Mouse (Mus musculus) myocyte (in vitro differentiated cells): ENCODE data around the gene A630076J17Rik. TPM values are rescaled to one million over a fixed set of nuclear protein-coding genes. Genes with fewer than 3 reads are reported as not detected.

Source experiments
- H3K27me3 ChIP-seq: one replicate; pipeline ENCODE4 v1.6.1; 2011; ENCODE audit not compliant: control insufficient read depth, insufficient read depth, insufficient read length
- H3K36me3 ChIP-seq: one replicate; pipeline ENCODE4 v1.6.1; 2011; ENCODE audit not compliant: control insufficient read depth, insufficient read depth
- H3K4me2 ChIP-seq: one replicate; pipeline ENCODE4 v1.6.1; 2011; ENCODE audit warnings: low read depth, control low read depth
- H3K4me3 ChIP-seq: one replicate; pipeline ENCODE4 v1.5.1; 2011; ENCODE audit warnings: mild to moderate bottlenecking, control low read depth, moderate library complexity
- H3K79me2 ChIP-seq: one replicate; pipeline ENCODE4 v1.6.1; 2011; ENCODE audit not compliant: control insufficient read depth, insufficient read depth
- H3ac ChIP-seq: one replicate; pipeline ENCODE4 v1.6.1; 2011; ENCODE audit not compliant: control insufficient read depth, insufficient read length
- CEBPB ChIP-seq: IDR thresholded peaks from 2 replicates; pipeline ENCODE4 v1.6.1; 2011; ENCODE audit warnings: mild to moderate bottlenecking, moderate library complexity; ENCODE audit not compliant: poor library complexity, insufficient read depth, severe bottlenecking
- E2F4 ChIP-seq: IDR thresholded peaks from one replicate; pipeline ENCODE4 v1.6.1; 2011; ENCODE audit warnings: mild to moderate bottlenecking, control low read depth, moderate library complexity; ENCODE audit not compliant: insufficient read depth
- MAX ChIP-seq: IDR thresholded peaks from one replicate; pipeline ENCODE4 v1.6.1; 2011; ENCODE audit warnings: low read depth, mild to moderate bottlenecking, control low read depth
- MYOD1 ChIP-seq, 3 experiments: IDR thresholded peaks; one replicate each; pipeline ENCODE4 v1.6.1; 2011; ENCODE audit warnings: control low read depth in 2 of 3, low read depth in 2 of 3, mild to moderate bottlenecking in 2 of 3, moderate library complexity in 1 of 3; ENCODE audit not compliant: insufficient read length in 2 of 3, control insufficient read depth in 1 of 3
- MYOG ChIP-seq, 3 experiments: IDR thresholded peaks; one replicate each; pipeline ENCODE4 v1.6.1; 2011; ENCODE audit warnings: control low read depth in 2 of 3, low read depth in 2 of 3, mild to moderate bottlenecking in 2 of 3; ENCODE audit not compliant: insufficient read length in 2 of 3, control insufficient read depth in 1 of 3, insufficient read depth in 1 of 3
- POLR2A ChIP-seq: IDR thresholded peaks from one replicate; pipeline ENCODE4 v1.6.1; 2011; ENCODE audit warnings: low read depth, mild to moderate bottlenecking, control low read depth, moderate library complexity; ENCODE audit not compliant: insufficient read length
- POLR2AphosphoS2 ChIP-seq: IDR thresholded peaks from one replicate; pipeline ENCODE4 v1.6.1; 2011; ENCODE audit warnings: low read depth, control low read depth; ENCODE audit not compliant: insufficient read length
- REST ChIP-seq: IDR thresholded peaks from one replicate; pipeline ENCODE4 v1.6.1; 2011; ENCODE audit warnings: mild to moderate bottlenecking, control low read depth, moderate library complexity; ENCODE audit not compliant: insufficient read depth, insufficient read length
- SRF ChIP-seq: IDR thresholded peaks from one replicate; pipeline ENCODE4 v1.6.1; 2011; ENCODE audit warnings: low read depth; ENCODE audit not compliant: control insufficient read depth, insufficient read length
- TCF12 ChIP-seq: IDR thresholded peaks from one replicate; pipeline ENCODE4 v1.6.1; 2011; ENCODE audit warnings: mild to moderate bottlenecking, control low read depth; ENCODE audit not compliant: poor library complexity, insufficient read depth, severe bottlenecking
- TCF3 ChIP-seq: IDR thresholded peaks from one replicate; pipeline ENCODE4 v1.6.1; 2011; ENCODE audit warnings: low read depth, control low read depth; ENCODE audit not compliant: insufficient read length
- USF1 ChIP-seq: IDR thresholded peaks from one replicate; pipeline ENCODE4 v1.6.1; 2011; ENCODE audit warnings: low read depth, mild to moderate bottlenecking, control low read depth, moderate library complexity
- polyA plus RNA-seq: library from polyadenylated mRNA; unstranded; fragments of >200 nt; fragmentation: generic; extraction: Trizol; gene quantifications from one replicate; pipeline ENCODE4 v1.2.1, GENCODE M21; 2012; ENCODE audit warnings: missing spikeins

The A630076J17Rik gene
- polyA plus RNA-seq, 1 experiment: not detected

- TF ChIP-seq USF1 (no peak), CEBPB (no peak), MAX (no peak), TCF3 (no peak), TCF12 (no peak), MYOG (IDR thresholded peaks at IDR 0.05; ENCODE audit: control insufficient read depth in 1 of 3, insufficient read depth in 1 of 3, insufficient read length in 2 of 3, low read depth in 2 of 3) (no peak), POLR2A (no peak), REST (no peak), SRF (no peak), E2F4 (no peak), POLR2AphosphoS2 (no peak), MYOD1 (IDR thresholded peaks at IDR 0.05; ENCODE audit: control insufficient read depth in 1 of 3, insufficient read length in 2 of 3, low read depth in 2 of 3) (no peak)
- no peak overlapping the region for H3K4me3 ChIP-seq
- H3K4me2 ChIP-seq: no peak overlapping the region
- H3K36me3 ChIP-seq: no peaks in the 10 kb centered on the region
- no peak overlapping the region for H3ac ChIP-seq
- no peaks in the 10 kb centered on the region for H3K79me2 ChIP-seq
- H3K27me3 ChIP-seq: no peaks in the 10 kb centered on the region
Measured at GRCm38 (mm10) chr3:107241389-107242094, 11.1 kb downstream of the A630076J17Rik start.

- no peak overlapping the region for H3ac ChIP-seq
- H3K36me3 ChIP-seq: no peaks in the 10 kb centered on the region
- H3K27me3 ChIP-seq: no peaks in the 10 kb centered on the region
- no peak overlapping the region for H3K4me2 ChIP-seq
- H3K79me2 ChIP-seq: no peaks in the 10 kb centered on the region
- TF ChIP-seq MYOG (IDR thresholded peaks at IDR 0.05; ENCODE audit: control insufficient read depth in 1 of 3, insufficient read depth in 1 of 3, insufficient read length in 2 of 3, low read depth in 2 of 3) (no peak), E2F4 (no peak), USF1 (no peak), MAX (no peak), SRF (no peak)
- no peak overlapping the region for H3K4me3 ChIP-seq
Measured at GRCm38 (mm10) chr3:107246876-107247275, 16.5 kb downstream of the A630076J17Rik start.

- Histone ChIP-seq H3K27me3 (no peaks in the 10 kb centered on the region), H3K79me2 (no peaks in the 10 kb centered on the region), H3K4me2 (no peak overlapping the region), H3K36me3 (no peaks in the 10 kb centered on the region), H3K4me3 (no peak overlapping the region), H3ac (no peak overlapping the region)
- TF ChIP-seq POLR2A (no peak), MYOG (IDR thresholded peaks at IDR 0.05; ENCODE audit: control insufficient read depth in 1 of 3, insufficient read depth in 1 of 3, insufficient read length in 2 of 3, low read depth in 2 of 3) (no peak), SRF (no peak), CEBPB (no peak)
Measured at GRCm38 (mm10) chr3:107249042-107249441, 18.6 kb downstream of the A630076J17Rik start.

- Histone ChIP-seq H3K36me3 (no peaks in the 10 kb centered on the region), H3K27me3 (no peaks in the 10 kb centered on the region), H3K4me2 (no peak overlapping the region), H3K4me3 (no peak overlapping the region), H3K79me2 (no peaks in the 10 kb centered on the region), H3ac (no peak overlapping the region)
- no peak for TF ChIP-seq TCF12
- no peak for TF ChIP-seq POLR2AphosphoS2
- TF ChIP-seq MAX: no peak
- TF ChIP-seq CEBPB: no peak
- no peak for TF ChIP-seq USF1
- peak in 2 of 3 experiments; percentile 66 to 77 for TF ChIP-seq MYOD1 (IDR thresholded peaks at IDR 0.05; ENCODE audit: control insufficient read depth in 1 of 3, insufficient read length in 2 of 3, low read depth in 2 of 3)
- no peak for TF ChIP-seq E2F4
- TF ChIP-seq SRF: no peak
- no peak for TF ChIP-seq POLR2A
- TF ChIP-seq MYOG (IDR thresholded peaks at IDR 0.05; ENCODE audit: control insufficient read depth in 1 of 3, insufficient read depth in 1 of 3, insufficient read length in 2 of 3, low read depth in 2 of 3): peak in 1 of 3 experiments; percentile 68
Measured at GRCm38 (mm10) chr3:107250320-107250719, 19.9 kb downstream of the A630076J17Rik start.

GRCm38 (mm10) chr3:107252035-107252434 lies 21.6 kb downstream of the A630076J17Rik start:
- Histone ChIP-seq H3ac (no peak overlapping the region), H3K4me2 (no peak overlapping the region), H3K27me3 (no peaks in the 10 kb centered on the region), H3K79me2 (no peaks in the 10 kb centered on the region), H3K36me3 (no peaks in the 10 kb centered on the region), H3K4me3 (no peak overlapping the region)
- no peak for TF ChIP-seq TCF12
- TF ChIP-seq E2F4: no peak
- no peak for TF ChIP-seq CEBPB
- TF ChIP-seq SRF: no peak
- TF ChIP-seq TCF3: no peak
- no peak for TF ChIP-seq USF1
- no peak for TF ChIP-seq POLR2A
- no peak for TF ChIP-seq POLR2AphosphoS2
- no peak for TF ChIP-seq MYOD1 (IDR thresholded peaks at IDR 0.05; ENCODE audit: control insufficient read depth in 1 of 3, insufficient read length in 2 of 3, low read depth in 2 of 3)
- TF ChIP-seq REST: no peak
- TF ChIP-seq MYOG (IDR thresholded peaks at IDR 0.05; ENCODE audit: control insufficient read depth in 1 of 3, insufficient read depth in 1 of 3, insufficient read length in 2 of 3, low read depth in 2 of 3): no peak
- TF ChIP-seq MAX: no peak
